21 mouse cellular contexts compared by ENCODE assay signal in the genomic region with DNA sequence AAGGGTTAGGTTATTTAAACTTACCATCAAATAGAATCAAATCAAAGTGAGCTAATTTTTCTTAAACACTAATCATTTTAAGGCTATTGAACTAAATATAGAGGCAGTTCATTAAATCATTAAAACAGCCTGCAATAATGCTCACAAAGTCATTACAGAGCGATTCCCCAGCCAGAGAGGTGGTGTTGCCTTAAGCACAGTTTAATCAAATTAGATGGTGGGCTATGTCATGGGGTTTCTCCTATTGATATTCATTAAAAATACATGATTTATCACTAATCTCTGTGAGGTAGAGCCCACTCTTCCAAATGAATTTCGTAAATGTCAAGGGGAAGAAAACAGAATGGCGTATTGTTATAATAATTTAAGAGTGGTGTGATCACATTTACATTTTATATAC. TPM values are rescaled to one million over a fixed set of nuclear protein-coding genes. Genes with fewer than 3 reads are reported as not detected.
"Had no signal": no experiment of that assay in that cellular context is flagged by ENCODE, and none has a peak within 500 bp of the region (broad histone marks: within the 10 kb centered on the region; RNA-seq: fewer than 3 reads in every experiment).

No protein-coding gene starts in this region.

- H3K4me3 ChIP-seq: left cerebral cortex, adult 2 months; limb, embryonic 15.5 days; liver, embryonic 12.5 days; midbrain, embryonic 12.5 days had no signal

- H3K9me3 ChIP-seq: limb, embryonic 15.5 days; liver, embryonic 12.5 days; midbrain, embryonic 12.5 days had no signal

- ATAC-seq: intestine, embryonic 16.5 days; liver, embryonic 12.5 days had no signal

- H3K27ac ChIP-seq: left cerebral cortex, adult 2 months; limb, embryonic 15.5 days; liver, embryonic 12.5 days; midbrain, embryonic 12.5 days had no signal

- H3K4me1 ChIP-seq: limb, embryonic 15.5 days; liver, embryonic 12.5 days had no signal

- H3K4me2 ChIP-seq: limb, embryonic 15.5 days; liver, embryonic 12.5 days; lung, embryonic 14.5 days had no signal

- H3K36me3 ChIP-seq: limb, embryonic 15.5 days; liver, embryonic 12.5 days; midbrain, embryonic 12.5 days had no signal

- DNase-seq: kidney, adult 8-10 months; kidney, postnatal 25 days; lung, embryonic 14.5 days; lung, postnatal 10 days; lung, postnatal 4 days; right cerebral cortex, adult 18-20 months; right cerebral cortex, postnatal 25 days; thymus, postnatal 36 days had no signal

- H3K27me3 ChIP-seq: limb, embryonic 15.5 days; liver, embryonic 12.5 days had no signal

- H3K9ac ChIP-seq: limb, embryonic 15.5 days; liver, embryonic 12.5 days; lung, embryonic 14.5 days; midbrain, embryonic 12.5 days had no signal

RNA-seq across cellular contexts. Expression of a gene that starts 58.8 kb away (rescaled TPM):
- total RNA-seq: megakaryocyte, adult 5-6 weeks had no signal
- polyA plus RNA-seq: intestine, embryonic 16.5 days; kidney, embryonic 16.5 days; limb, embryonic 11.5 days; liver, embryonic 12.5 days; liver, embryonic 16.5 days; lung, embryonic 14.5 days; midbrain, embryonic 12.5 days; neural tube, embryonic 11.5 days; small intestine, adult 2 months; stomach, embryonic 16.5 days; thymus, postnatal 0 days had no signal
